Mouse (Mus musculus) hindbrain, postnatal 0 days (tissue): Measurements from ENCODE around the gene Rflnb. TPM values are rescaled to one million over a fixed set of nuclear protein-coding genes. Genes with fewer than 3 reads are reported as not detected.

ENCODE experiments used
- ATAC-seq: fragments of 200-750 bp; cut with Nextera tagmentation; 2 replicates; pipeline ENCODE4 v1.8.0; 2017; ENCODE audit warnings: mild to moderate bottlenecking, moderate TSS enrichment, moderate library complexity
- DNase-seq: peaks from one replicate; pipeline ENCODE4 v3.0.0-alpha.2; 2015; ENCODE audit warnings: low spot score
- H3K27ac ChIP-seq: fragments of 300-500 bp; sonication (generic); 2 replicates; pipeline ENCODE4 v1.5.1; 2014; ENCODE audit warnings: mild to moderate bottlenecking
- H3K27me3 ChIP-seq: fragments of 300-500 bp; sonication (generic); 2 replicates; pipeline ENCODE4 v1.6.1; 2014; ENCODE audit warnings: low read length, mixed read lengths; ENCODE audit not compliant: insufficient read depth
- H3K36me3 ChIP-seq: fragments of 300-500 bp; sonication (generic); 2 replicates; pipeline ENCODE4 v1.6.1; 2014; ENCODE audit warnings: low read length, mixed read lengths; ENCODE audit not compliant: insufficient read depth
- H3K4me1 ChIP-seq: fragments of 300-500 bp; sonication (generic); 2 replicates; pipeline ENCODE4 v1.6.1; 2014; ENCODE audit warnings: antibody characterized with exemption, low read length, mixed read lengths; ENCODE audit not compliant: insufficient read depth
- H3K4me2 ChIP-seq: fragments of 300-500 bp; sonication (generic); 2 replicates; pipeline ENCODE4 v1.6.1; 2014; ENCODE audit warnings: low read depth, mild to moderate bottlenecking, low read length, moderate library complexity, mixed read lengths
- H3K4me3 ChIP-seq: fragments of 300-500 bp; sonication (generic); 2 replicates; pipeline ENCODE4 v1.5.1; 2014; ENCODE audit warnings: low read length
- H3K9ac ChIP-seq: fragments of 300-500 bp; sonication (generic); replicated peaks from 2 replicates; pipeline ENCODE4 v1.6.1; 2014; ENCODE audit warnings: mild to moderate bottlenecking, low read length, moderate library complexity, mixed read lengths
- H3K9me3 ChIP-seq: fragments of 300-500 bp; sonication (generic); 2 replicates; pipeline ENCODE4 v1.6.1; 2016; ENCODE audit warnings: low read length, mixed read lengths
- CTCF ChIP-seq: IDR thresholded peaks from 2 replicates; pipeline ENCODE4 v1.5.1; 2016; ENCODE audit warnings: antibody characterized with exemption, control low read depth, low read depth
- WGBS: fragments of 180-500 bp; shearing (Covaris S2); extraction: QIAGEN DNeasy Blood & Tissue Kit; methylation state at CpG from one replicate; pipeline ENCODE4 v1.1.7; 2014; 5-methylcytosine and 5-hydroxymethylcytosine counted together
- polyA plus RNA-seq: library from polyadenylated mRNA; unstranded; fragments of >200 nt; fragmentation: Nextera tagmentation; extraction: Ambion mirVana; gene quantifications from 2 replicates; pipeline ENCODE4 v1.2.1, GENCODE M21; 2015
- total RNA-seq: library from RNA; depleted of rRNA; stranded (reverse); fragments of >200 nt; gene quantifications from 2 replicates; pipeline ENCODE4 v1.2.3, GENCODE M21; 2014; rRNA removed

Rflnb gene
- total and polyA plus RNA-seq, 2 experiments from 2014 or later, result 13.6 to 14.9 TPM

DNA sequence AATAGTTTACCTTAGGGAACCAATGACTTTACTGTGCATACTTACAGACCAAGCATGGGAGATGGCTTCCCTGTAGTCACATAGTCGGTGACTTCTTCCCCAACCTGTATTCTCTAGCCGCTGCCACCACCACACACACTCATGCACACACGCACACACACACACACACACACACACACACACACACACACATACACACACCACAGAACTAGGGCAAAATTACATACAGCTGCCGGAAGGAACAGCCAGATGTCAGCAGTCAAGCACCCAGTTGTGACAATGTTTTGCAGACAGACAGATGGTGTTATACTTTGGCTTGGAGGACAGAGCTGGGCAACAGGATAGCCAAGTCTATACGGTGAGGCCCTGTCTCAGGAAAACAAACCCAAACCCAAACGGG, 49.5 kb downstream of the Rflnb start:
- H3K4me1 ChIP-seq, result no peaks in the 10 kb centered on the region
- H3K4me2 ChIP-seq, result no peak overlapping the region
- no peak for ATAC-seq
- no peaks in the 10 kb centered on the region for H3K27me3 ChIP-seq
- DNase-seq, result no peak
- no peak overlapping the region for H3K27ac ChIP-seq
- no peaks in the 10 kb centered on the region for H3K9me3 ChIP-seq
- H3K4me3 ChIP-seq, result no peak overlapping the region
- no peak for TF ChIP-seq CTCF
- no peaks in the 10 kb centered on the region for H3K36me3 ChIP-seq
- H3K9ac ChIP-seq, result no peak overlapping the region
- 85% methylated on average over 6 of the region's 6 CpGs for WGBS

- H3K36me3 ChIP-seq, result no peaks in the 10 kb centered on the region
- H3K27me3 ChIP-seq, result no peaks in the 10 kb centered on the region
- H3K4me1 ChIP-seq, result no peaks in the 10 kb centered on the region
- no peak overlapping the region for H3K4me2 ChIP-seq
- H3K9ac ChIP-seq, result no peak overlapping the region
- H3K4me3 ChIP-seq, result no peak overlapping the region
- no peak overlapping the region for H3K27ac ChIP-seq
- TF ChIP-seq CTCF, result no peak
- ATAC-seq (no peak), DNase-seq (no peak)
- H3K9me3 ChIP-seq, result no peaks in the 10 kb centered on the region
- WGBS, result 74% methylated on average over 8 of the region's 8 CpGs
These were observed 50.8 kb downstream of the Rflnb start for GRCm38 (mm10) chr11:75976748-75977147.

- TF ChIP-seq CTCF, result peak; percentile 44
- 91% methylated on average over 1 of the region's 1 CpGs for WGBS
- no peak for DNase-seq
These were observed 53.6 kb downstream of the Rflnb start for GRCm38 (mm10) chr11:75973988-75974387.

GRCm38 (mm10) chr11:75972916-75973567, 54.5 kb downstream of the Rflnb start:
- WGBS, result 21% methylated on average over 7 of the region's 7 CpGs
- Histone ChIP-seq H3K9me3 (no peaks in the 10 kb centered on the region), H3K27ac (no peak overlapping the region), H3K27me3 (no peaks in the 10 kb centered on the region), H3K9ac (no peak overlapping the region), H3K4me3 (no peak overlapping the region), H3K4me2 (no peak overlapping the region), H3K4me1 (no peaks in the 10 kb centered on the region), H3K36me3 (no peaks in the 10 kb centered on the region)
- no peak for ATAC-seq
- peak; percentile 40 for DNase-seq
- no peak for TF ChIP-seq CTCF

More at GRCm38 (mm10) chr11:75973988-75974387, 53.6 kb downstream of the Rflnb start:
- H3K9me3 ChIP-seq, result no peaks in the 10 kb centered on the region
- H3K9ac ChIP-seq, result no peak overlapping the region
- no peaks in the 10 kb centered on the region for H3K27me3 ChIP-seq
- no peaks in the 10 kb centered on the region for H3K4me1 ChIP-seq
- H3K4me3 ChIP-seq, result no peak overlapping the region
- H3K4me2 ChIP-seq, result no peak overlapping the region
- H3K27ac ChIP-seq, result no peak overlapping the region
- ATAC-seq, result no peak
- H3K36me3 ChIP-seq, result no peaks in the 10 kb centered on the region

GRCm38 (mm10) chr11:75972188-75972587, 55.4 kb downstream of the Rflnb start:
- no peaks in the 10 kb centered on the region for H3K36me3 ChIP-seq
- no peak overlapping the region for H3K4me3 ChIP-seq
- H3K4me2 ChIP-seq, result no peak overlapping the region
- DNase-seq (no peak), ATAC-seq (no peak)
- no peaks in the 10 kb centered on the region for H3K27me3 ChIP-seq
- TF ChIP-seq CTCF, result no peak
- no peaks in the 10 kb centered on the region for H3K9me3 ChIP-seq
- H3K9ac ChIP-seq, result no peak overlapping the region
- WGBS, result 83% methylated on average over 3 of the region's 3 CpGs
- no peaks in the 10 kb centered on the region for H3K4me1 ChIP-seq
- no peak overlapping the region for H3K27ac ChIP-seq

- Histone ChIP-seq H3K9ac (no peak overlapping the region), H3K4me1 (no peaks in the 10 kb centered on the region; the same call in 1 of the 2 replicates), H3K36me3 (no peaks in the 10 kb centered on the region), H3K27ac (no peak overlapping the region), H3K4me2 (no peak overlapping the region), H3K27me3 (no peaks in the 10 kb centered on the region), H3K9me3 (no peaks in the 10 kb centered on the region), H3K4me3 (no peak overlapping the region)
- TF ChIP-seq CTCF, result 0 out of 2 replicates have a peak, but pooled peaks have one; percentile 30
- WGBS, result 18% methylated on average over 3 of the region's 3 CpGs
- ATAC-seq (no peak), DNase-seq (no peak)
These were observed 57.0 kb downstream of the Rflnb start for GRCm38 (mm10) chr11:75970629-75971028.

Other genes starting within 250 kb of the Rflnb start
- 12.7 and 12.8 TPM in 2 replicates for gene Doc2b, start 231.7 kb downstream of the Rflnb start, total RNA-seq
- 4.0 and 4.3 TPM in 2 replicates for gene Doc2b, start 231.7 kb downstream of the Rflnb start, polyA plus RNA-seq
- 2.0 and 3.1 TPM in 2 replicates for gene Rph3al, start 89.4 kb downstream of the Rflnb start, total RNA-seq
- 2.5 and 3.3 TPM in 2 replicates for gene Rph3al, start 89.4 kb downstream of the Rflnb start, polyA plus RNA-seq
- gene 1700016K19Rik, start 27.9 kb downstream of the Rflnb start, total RNA-seq, result 2.5 and 4.8 TPM in 2 replicates
- gene 1700016K19Rik, start 27.9 kb downstream of the Rflnb start, polyA plus RNA-seq, result 6.2 and 6.3 TPM in 2 replicates
- 39.2 and 42.8 TPM in 2 replicates for gene Vps53, start 151.9 kb upstream of the Rflnb start, total RNA-seq
- gene Vps53, start 151.9 kb upstream of the Rflnb start, polyA plus RNA-seq, result 58.9 and 59.0 TPM in 2 replicates
- 20.1 and 30.4 TPM in 2 replicates for gene Fam57a, start 151.9 kb upstream of the Rflnb start, total RNA-seq
- 16.6 and 20.0 TPM in 2 replicates for gene Fam57a, start 151.9 kb upstream of the Rflnb start, polyA plus RNA-seq
- gene Dbil5, start 189.8 kb upstream of the Rflnb start, total RNA-seq, result not detected in 2 replicates
- gene Dbil5, start 189.8 kb upstream of the Rflnb start, polyA plus RNA-seq, result 0.34 and 0.54 TPM in 2 replicates
- gene Gemin4, start 189.9 kb upstream of the Rflnb start, total RNA-seq, result 14.8 and 17.4 TPM in 2 replicates
- gene Gemin4, start 189.9 kb upstream of the Rflnb start, polyA plus RNA-seq, result 7.0 and 9.3 TPM in 2 replicates
- gene Mrm3, start 215.9 kb upstream of the Rflnb start, total RNA-seq, result 11.9 and 19.2 TPM in 2 replicates
- 22.5 and 22.8 TPM in 2 replicates for gene Mrm3, start 215.9 kb upstream of the Rflnb start, polyA plus RNA-seq
- gene Glod4, start 215.9 kb upstream of the Rflnb start, total RNA-seq, result 34.2 and 39.8 TPM in 2 replicates
- gene Glod4, start 215.9 kb upstream of the Rflnb start, polyA plus RNA-seq, result 116 and 118 TPM in 2 replicates